Mouse (Mus musculus) layer of hippocampus, adult 9-10 months (tissue): ENCODE measurements around the gene Pdzd7.

Source experiments
- DNase-seq: peaks from one replicate; pipeline ENCODE4 v3.0.0; 2022; ENCODE audit warnings: low spot score

Pdzd7 gene

GRCm38 (mm10) chr19:45030746-45031693 lies 14.5 kb downstream of the Pdzd7 start:
- DNase-seq = no peak

GRCm38 (mm10) chr19:45030111-45030510 lies 15.4 kb downstream of the Pdzd7 start:
- DNase-seq = no peak

GRCm38 (mm10) chr19:45029571-45029970 lies 15.9 kb downstream of the Pdzd7 start:
- no peak for DNase-seq

- no peak for DNase-seq
Observed at GRCm38 (mm10) chr19:45028746-45029145, 16.8 kb downstream of the Pdzd7 start.

GRCm38 (mm10) chr19:45027848-45028247 lies 17.7 kb downstream of the Pdzd7 start:
- no peak for DNase-seq

GRCm38 (mm10) chr19:45026958-45027670 lies 18.4 kb downstream of the Pdzd7 start:
- DNase-seq = no peak

GRCm38 (mm10) chr19:45025937-45026568 lies 19.5 kb downstream of the Pdzd7 start:
- no peak for DNase-seq

GRCm38 (mm10) chr19:45024775-45025174 lies 20.7 kb downstream of the Pdzd7 start:
- DNase-seq = no peak

- DNase-seq = no peak
Observed at GRCm38 (mm10) chr19:45023993-45024392, 21.5 kb downstream of the Pdzd7 start.

- no peak for DNase-seq
Observed at GRCm38 (mm10) chr19:45021362-45021761, 24.2 kb downstream of the Pdzd7 start.

- DNase-seq = no peak
Observed at GRCm38 (mm10) chr19:45020348-45020747, 25.2 kb downstream of the Pdzd7 start.

- DNase-seq = no peak
Observed at GRCm38 (mm10) chr19:45018351-45018831, 27.1 kb downstream of the Pdzd7 start.

- DNase-seq = no peak
Observed at GRCm38 (mm10) chr19:45017909-45018308, 27.6 kb downstream of the Pdzd7 start.

GRCm38 (mm10) chr19:45017216-45017771 lies 28.2 kb downstream of the Pdzd7 start:
- DNase-seq = no peak

GRCm38 (mm10) chr19:45016341-45017215 lies 28.9 kb downstream of the Pdzd7 start:
- no peak for DNase-seq

GRCm38 (mm10) chr19:45015518-45016281 lies 29.8 kb downstream of the Pdzd7 start:
- no peak for DNase-seq

- no peak for DNase-seq
Observed at GRCm38 (mm10) chr19:45014981-45015402, 30.5 kb downstream of the Pdzd7 start.

GRCm38 (mm10) chr19:45014335-45014971 lies 31.1 kb downstream of the Pdzd7 start, which contains the start of gene Lzts2:
Gene Lzts2 (plus strand): TSS chr19:45014414.
- no peak for DNase-seq

GRCm38 (mm10) chr19:45013581-45014225 lies 31.8 kb downstream of the Pdzd7 start:
- no peak for DNase-seq
